Mouse (Mus musculus): Measurements from ENCODE around the gene Dmc1. TPM values are rescaled to one million over a fixed set of nuclear protein-coding genes. Genes with fewer than 3 reads are reported as not detected.

Gene Dmc1
- polyA plus RNA-seq, 1 experiment from 2014 or later: 2.6 TPM

GRCm38 (mm10) chr15:79525979-79526768, 78.7 kb downstream of the Dmc1 start:
- 47% methylated on average over 9 of the region's 9 CpGs for WGBS
- H3K27me3 ChIP-seq: no peaks in the 10 kb centered on the region
- peak overlapping the region; percentile 47 for H3K27ac ChIP-seq

GRCm38 (mm10) chr15:79525564-79525963, 79.3 kb downstream of the Dmc1 start:
- H3K27me3 ChIP-seq: no peaks in the 10 kb centered on the region
- H3K9ac ChIP-seq: no peak overlapping the region
- H3K4me2 ChIP-seq: no peak overlapping the region
- H3K27ac ChIP-seq: 0 out of 2 replicates have a peak overlapping the region, but pooled peaks have one; percentile 47
- WGBS: 85% methylated on average over 5 of the region's 5 CpGs
- no peak overlapping the region for H3K4me3 ChIP-seq
- H3K4me1 ChIP-seq: peaks cover 13% of the 10 kb centered on the region
- no peak for ATAC-seq (ENCODE audit: insufficient number of reproducible peaks, low FRiP score, low TSS enrichment, low read depth)
- H3K9me3 ChIP-seq: no peaks in the 10 kb centered on the region
- H3K36me3 ChIP-seq: peaks cover 84% of the 10 kb centered on the region

More at GRCm38 (mm10) chr15:79525979-79526768, 78.7 kb downstream of the Dmc1 start:
- Histone ChIP-seq H3K36me3 (peaks cover 88% of the 10 kb centered on the region), H3K4me2 (no peak overlapping the region), H3K9me3 (no peaks in the 10 kb centered on the region), H3K4me1 (peaks cover 13% of the 10 kb centered on the region), H3K4me3 (no peak overlapping the region), H3K9ac (no peak overlapping the region)
- ATAC-seq (ENCODE audit: insufficient number of reproducible peaks, low FRiP score, low TSS enrichment, low read depth): no peak

GRCm38 (mm10) chr15:79519400-79520220, 85.3 kb downstream of the Dmc1 start:
- H3K4me2 ChIP-seq: peak overlapping the region; percentile 69; the same call in 1 of the 2 replicates
- peak overlapping the region; percentile 5; the same call in 1 of the 2 replicates for H3K4me3 ChIP-seq
- H3K27me3 ChIP-seq: peaks cover 5% of the 10 kb centered on the region; the same call in 1 of the 2 replicates
- H3K36me3 ChIP-seq: peaks cover 28% of the 10 kb centered on the region
- no peak overlapping the region for H3K9ac ChIP-seq
- H3K27ac ChIP-seq: no peak overlapping the region
- peaks cover 38% of the 10 kb centered on the region for H3K4me1 ChIP-seq
- ATAC-seq (ENCODE audit: insufficient number of reproducible peaks, low FRiP score, low TSS enrichment, low read depth): no peak
- WGBS: 45% methylated on average over 16 of the region's 16 CpGs
- H3K9me3 ChIP-seq: no peaks in the 10 kb centered on the region

- Histone ChIP-seq H3K9me3 (no peaks in the 10 kb centered on the region), H3K4me3 (peak overlapping the region; percentile 70), H3K4me1 (peaks cover 46% of the 10 kb centered on the region), H3K4me2 (peak overlapping the region; percentile 69), H3K27ac (no peak overlapping the region), H3K9ac (no peak overlapping the region), H3K27me3 (peaks cover 14% of the 10 kb centered on the region; the same call in 1 of the 2 replicates), H3K36me3 (peaks cover 18% of the 10 kb centered on the region)
- ATAC-seq (ENCODE audit: insufficient number of reproducible peaks, low FRiP score, low TSS enrichment, low read depth): no peak
- WGBS: 81% methylated on average over 3 of the region's 3 CpGs
Observed at GRCm38 (mm10) chr15:79518571-79518970, 86.3 kb downstream of the Dmc1 start.

GRCm38 (mm10) chr15:79517710-79518109, 87.2 kb downstream of the Dmc1 start:
- 77% methylated on average over 4 of the region's 4 CpGs for WGBS
- H3K27ac ChIP-seq: no peak overlapping the region
- peaks cover 49% of the 10 kb centered on the region for H3K4me1 ChIP-seq
- no peak overlapping the region for H3K9ac ChIP-seq
- H3K9me3 ChIP-seq: no peaks in the 10 kb centered on the region
- peak overlapping the region; percentile 70 for H3K4me3 ChIP-seq
- no peak for ATAC-seq (ENCODE audit: insufficient number of reproducible peaks, low FRiP score, low TSS enrichment, low read depth)
- peak overlapping the region; percentile 69 for H3K4me2 ChIP-seq
- H3K36me3 ChIP-seq: peaks cover 9% of the 10 kb centered on the region
- peaks cover 19% of the 10 kb centered on the region; the same call in 1 of the 2 replicates for H3K27me3 ChIP-seq

- peak; percentile 74 for ATAC-seq (ENCODE audit: insufficient number of reproducible peaks, low FRiP score, low TSS enrichment, low read depth)
- peak within 1 kb of the TSS; percentile 76 for H3K9ac ChIP-seq
- H3K9me3 ChIP-seq: no peaks in the 10 kb centered on the region
- no peaks in the 10 kb centered on the region for H3K36me3 ChIP-seq
- peak within 1 kb of the TSS; percentile 69 for H3K4me2 ChIP-seq
- under 1% methylated on average over 71 of the region's 71 CpGs for WGBS
- peaks cover 25% of the 10 kb centered on the region for H3K27me3 ChIP-seq
- H3K4me1 ChIP-seq: peaks cover 61% of the 10 kb centered on the region
- peak within 1 kb of the TSS; percentile 70 for H3K4me3 ChIP-seq
- peak within 1 kb of the TSS; percentile 88 for H3K27ac ChIP-seq
Observed at GRCm38 (mm10) chr15:79516171-79517096, 88.5 kb downstream of the Dmc1 start, which contains the start of gene Kdelr3. Gene Kdelr3, plus strand, starts transcription at chr15:79516411.

- no peak for ATAC-seq (ENCODE audit: insufficient number of reproducible peaks, low FRiP score, low TSS enrichment, low read depth)
- WGBS: 11% methylated on average over 9 of the region's 9 CpGs
- Histone ChIP-seq H3K4me1 (peaks cover 55% of the 10 kb centered on the region), H3K4me3 (no peak overlapping the region), H3K36me3 (no peaks in the 10 kb centered on the region), H3K27me3 (peaks cover 46% of the 10 kb centered on the region), H3K9ac (no peak overlapping the region), H3K9me3 (no peaks in the 10 kb centered on the region), H3K27ac (no peak overlapping the region), H3K4me2 (no peak overlapping the region)
Observed at GRCm38 (mm10) chr15:79513940-79514339, 91.0 kb downstream of the Dmc1 start.

GRCm38 (mm10) chr15:79511553-79512320, 93.2 kb downstream of the Dmc1 start:
- Histone ChIP-seq H3K4me3 (peak overlapping the region; percentile 41), H3K4me1 (peaks cover 34% of the 10 kb centered on the region), H3K27me3 (peaks cover 64% of the 10 kb centered on the region), H3K36me3 (no peaks in the 10 kb centered on the region), H3K4me2 (peak overlapping the region; percentile 79), H3K9me3 (no peaks in the 10 kb centered on the region), H3K9ac (0 out of 2 replicates have a peak overlapping the region, but pooled peaks have one; percentile 18), H3K27ac (no peak overlapping the region)
- WGBS: 1% methylated on average over 61 of the region's 61 CpGs
- peak; percentile 46; the same call in 1 of the 2 replicates for ATAC-seq (ENCODE audit: insufficient number of reproducible peaks, low FRiP score, low TSS enrichment, low read depth)
